Mouse (Mus musculus) CH12.LX (cell line): ENCODE measurements around the gene Klhdc8b. TPM values are rescaled to one million over a fixed set of nuclear protein-coding genes. Genes with fewer than 3 reads are reported as not detected.

Experiments used
- DNase-seq: peaks from one replicate; pipeline ENCODE4 v3.0.0-alpha.2; 2013; ENCODE audit errors: extremely low read depth
- H3K27ac ChIP-seq: 2 replicates; pipeline ENCODE4 v1.5.1; 2012; ENCODE audit warnings: low read depth, mild to moderate bottlenecking, control low read depth, moderate library complexity; ENCODE audit not compliant: insufficient read depth
- H3K27me3 ChIP-seq: replicated peaks from 2 replicates; pipeline ENCODE3; 2012; ENCODE audit warnings: inconsistent platforms
- H3K36me3 ChIP-seq, 2 experiments: replicated peaks in 1 of 2; 2 replicates each; pipeline versions ENCODE3 to v1.6.1; 2012; ENCODE audit warnings: inconsistent platforms in 1 of 2, low read length in 1 of 2, mild to moderate bottlenecking in 1 of 2, mixed read lengths in 1 of 2, moderate library complexity in 1 of 2; ENCODE audit not compliant: control insufficient read depth in 1 of 2, insufficient read depth in 1 of 2
- H3K4me1 ChIP-seq, 2 experiments: 2 replicates each; pipeline ENCODE4 v1.6.1; 2012; ENCODE audit warnings: inconsistent platforms in 1 of 2, moderate library complexity in 1 of 2; ENCODE audit not compliant: insufficient read depth in 2 of 2, control insufficient read depth in 1 of 2
- H3K4me2 ChIP-seq: 2 replicates; pipeline ENCODE4 v1.6.1; 2012; ENCODE audit warnings: low read depth, mild to moderate bottlenecking, control low read depth; ENCODE audit not compliant: poor library complexity, insufficient read depth, severe bottlenecking
- H3K4me3 ChIP-seq, 3 experiments: fragments of 150-350 bp in 1 of 3; sonication (generic) in 1 of 3; replicated peaks in 1 of 3; 2 replicates each; pipeline versions ENCODE3 to v1.5.1; 2011 to 2012; ENCODE audit warnings: low read depth in 2 of 3, low read length in 2 of 3, mild to moderate bottlenecking in 2 of 3, moderate library complexity in 2 of 3, control low read depth in 1 of 3, improper control_type of control experiment in 1 of 3, inconsistent platforms in 1 of 3, mixed read lengths in 1 of 3; ENCODE audit not compliant: poor library complexity in 1 of 3
- H3K79me2 ChIP-seq: replicated peaks from 2 replicates; pipeline ENCODE4 v1.6.1; 2012; ENCODE audit warnings: mild to moderate bottlenecking, moderate library complexity; ENCODE audit not compliant: control insufficient read depth, poor library complexity, insufficient read depth, severe bottlenecking; ENCODE audit errors: extremely low read depth
- H3K9ac ChIP-seq: 2 replicates; pipeline ENCODE4 v1.6.1; 2012; ENCODE audit warnings: low read depth, mild to moderate bottlenecking, control low read depth, moderate library complexity; ENCODE audit not compliant: insufficient read depth
- H3K9me3 ChIP-seq: replicated peaks from 2 replicates; pipeline ENCODE3; 2012; ENCODE audit warnings: low read length, inconsistent platforms, mixed read lengths
- CHD1 ChIP-seq: IDR thresholded peaks from 2 replicates; pipeline ENCODE4 v1.6.1; 2012; ENCODE audit warnings: low read depth, low read length, improper control_type of control experiment, inconsistent platforms
- CHD2 ChIP-seq: IDR thresholded peaks from 2 replicates; pipeline ENCODE4 v1.6.1; 2011; ENCODE audit warnings: low read length, improper control_type of control experiment
- CTCF ChIP-seq, 2 experiments: IDR thresholded peaks in 1 of 2; conservative IDR thresholded peaks in 1 of 2; 2 replicates each; pipeline ENCODE4 v1.5.1; 2011 to 2012; ENCODE audit warnings: low read depth in 2 of 2, low read length in 2 of 2, improper control_type of control experiment in 1 of 2, inconsistent platforms in 1 of 2, mild to moderate bottlenecking in 1 of 2, moderate library complexity in 1 of 2
- E2F4 ChIP-seq: IDR thresholded peaks from 2 replicates; pipeline ENCODE4 v1.6.1; 2011; ENCODE audit warnings: low read depth, low read length, improper control_type of control experiment; ENCODE audit not compliant: insufficient replicate concordance
- ELF1 ChIP-seq: IDR thresholded peaks from 2 replicates; pipeline ENCODE4 v1.6.1; 2014; ENCODE audit warnings: low read depth, mild to moderate bottlenecking, inconsistent platforms, low read length, improper control_type of control experiment
- EP300 ChIP-seq: IDR thresholded peaks from 2 replicates; pipeline ENCODE4 v1.6.1; 2011; ENCODE audit warnings: low read length, improper control_type of control experiment
- ETS1 ChIP-seq: conservative IDR thresholded peaks from 2 replicates; pipeline ENCODE4 v1.6.1; 2012; ENCODE audit warnings: low read depth, mild to moderate bottlenecking, inconsistent platforms, low read length, improper control_type of control experiment, moderate library complexity
- HCFC1 ChIP-seq: IDR thresholded peaks from 2 replicates; pipeline ENCODE4 v1.6.1; 2012; ENCODE audit warnings: low read depth, mild to moderate bottlenecking, inconsistent platforms, low read length, improper control_type of control experiment
- IRF4 ChIP-seq: IDR thresholded peaks from 2 replicates; pipeline ENCODE4 v1.6.1; 2014; ENCODE audit warnings: low read depth, mild to moderate bottlenecking, inconsistent platforms, low read length, improper control_type of control experiment
- JUN ChIP-seq: IDR thresholded peaks from 2 replicates; pipeline ENCODE4 v1.6.1; 2011; ENCODE audit warnings: low read depth, mild to moderate bottlenecking, low read length, improper control_type of control experiment, moderate library complexity; ENCODE audit not compliant: insufficient read depth
- KAT2A ChIP-seq: IDR thresholded peaks from 2 replicates; pipeline ENCODE4 v1.6.1; 2012; ENCODE audit warnings: low read length, improper control_type of control experiment, inconsistent platforms; ENCODE audit not compliant: insufficient replicate concordance
- MAX ChIP-seq: IDR thresholded peaks from 2 replicates; pipeline ENCODE4 v1.6.1; 2011; ENCODE audit warnings: low read length, improper control_type of control experiment
- MAZ ChIP-seq: IDR thresholded peaks from 2 replicates; pipeline ENCODE4 v1.6.1; 2012; ENCODE audit warnings: low read depth, mild to moderate bottlenecking, inconsistent platforms, low read length, improper control_type of control experiment, moderate library complexity
- NELFE ChIP-seq: IDR thresholded peaks from 2 replicates; pipeline ENCODE4 v1.6.1; 2011; ENCODE audit warnings: low read depth, low read length, improper control_type of control experiment
- NRF1 ChIP-seq: IDR thresholded peaks from 2 replicates; pipeline ENCODE4 v1.6.1; 2014; ENCODE audit warnings: low read depth, mild to moderate bottlenecking, inconsistent platforms, low read length, improper control_type of control experiment, moderate library complexity
- PAX5 ChIP-seq: IDR thresholded peaks from 2 replicates; pipeline ENCODE4 v1.6.1; 2012; ENCODE audit warnings: low read length, inconsistent platforms, mixed read lengths
- POLR2A ChIP-seq: IDR thresholded peaks from 2 replicates; pipeline ENCODE4 v1.6.1; 2011; ENCODE audit warnings: low read depth, mild to moderate bottlenecking, improper control_type of control experiment, low read length
- POLR2AphosphoS2 ChIP-seq: IDR thresholded peaks from 2 replicates; pipeline ENCODE4 v1.6.1; 2011; ENCODE audit warnings: low read depth, low read length, improper control_type of control experiment
- RAD21 ChIP-seq: IDR thresholded peaks from 2 replicates; pipeline ENCODE4 v1.6.1; 2011; ENCODE audit warnings: low read depth, mild to moderate bottlenecking, low read length, improper control_type of control experiment, moderate library complexity
- RCOR1 ChIP-seq: conservative IDR thresholded peaks from 2 replicates; pipeline ENCODE4 v1.6.1; 2012; ENCODE audit warnings: low read depth, mild to moderate bottlenecking, inconsistent platforms, low read length, improper control_type of control experiment
- SMC3 ChIP-seq: IDR thresholded peaks from 2 replicates; pipeline ENCODE4 v1.6.1; 2011; ENCODE audit warnings: low read depth, low read length, improper control_type of control experiment
- TBP ChIP-seq: conservative IDR thresholded peaks from 2 replicates; pipeline ENCODE4 v1.6.1; 2011; ENCODE audit warnings: low read depth, low read length, improper control_type of control experiment
- USF1 ChIP-seq: IDR thresholded peaks from 2 replicates; pipeline ENCODE4 v1.6.1; 2014; ENCODE audit warnings: low read depth, mild to moderate bottlenecking, inconsistent platforms, low read length, improper control_type of control experiment
- ZKSCAN1 ChIP-seq: IDR thresholded peaks from 2 replicates; pipeline ENCODE4 v1.6.1; 2012; ENCODE audit warnings: low read depth, inconsistent platforms, low read length, improper control_type of control experiment, borderline replicate concordance
- ZNF384 ChIP-seq: IDR thresholded peaks from 2 replicates; pipeline ENCODE4 v1.6.1; 2012; ENCODE audit warnings: low read depth, low read length, improper control_type of control experiment, inconsistent platforms
- dilution Hi-C: fragments of 300-500 bp; cut with MboI; formaldehyde crosslinking; loops from 2 replicates; pipeline ENCODE4 v1.14.3; 2020; ENCODE audit warnings: low sequenced_read_pairs; ENCODE audit not compliant: extremely low pct_unique_long_range_greater_than_20kb, extremely low pct_ligation_motif_present
- in situ Hi-C: fragments of 300-500 bp; cut with MboI; formaldehyde crosslinking; loops from 3 replicates; pipeline ENCODE4 v1.14.3; 2019; ENCODE audit warnings: low sequenced_read_pairs, low pct_ligation_motif_present, low pct_unique_long_range_greater_than_20kb, mixed read lengths
- polyA plus RNA-seq: library from polyadenylated mRNA; unstranded; fragments of >175 nt; gene quantifications from 2 replicates; pipeline ENCODE4 v1.2.1, GENCODE M21; 2012; ENCODE audit warnings: low read depth; ENCODE audit not compliant: insufficient read length
- total RNA-seq, 2 experiments: library from RNA; depleted of rRNA; stranded (reverse); fragments of 300-350 nt in 1 of 2; fragments of >200 nt in 1 of 2; gene quantifications; 2 replicates each; pipeline ENCODE4 v1.2.3; 2012 to 2014

The Klhdc8b gene
- 3.1 and 3.5 TPM in 2 replicates for total RNA-seq (2012; rRNA removed)
- 1.9 and 2.6 TPM in 2 replicates for total RNA-seq (2014; rRNA removed)
- polyA plus RNA-seq, result 3.4 and 5.2 TPM in 2 replicates

- peak within 1 kb of the TSS; percentile 85 for H3K9ac ChIP-seq
- in situ Hi-C loops, result no loop called here
- H3K4me3 ChIP-seq, result peak within 1 kb of the TSS; percentile 69 to 84 (median 83)
- TF ChIP-seq MAX (no peak), MAZ (no peak), USF1 (no peak), JUN (no peak), POLR2AphosphoS2 (no peak), E2F4 (no peak), CTCF (conservative IDR thresholded peaks at IDR 0.05 in 1 of 2, IDR thresholded peaks at IDR 0.05 in 1 of 2; ENCODE audit: low read depth in 2 of 2, low read length in 2 of 2) (no peak), SMC3 (no peak), NRF1 (no peak), CHD1 (no peak)
- dilution Hi-C loops, result no loop called here
- H3K27ac ChIP-seq, result no peak within 1 kb of the TSS
- no peak for DNase-seq
- H3K4me2 ChIP-seq, result peak within 1 kb of the TSS; percentile 92
- H3K4me1 ChIP-seq, result peaks cover 10 to 24% of the 10 kb centered on the region in 2 experiments
- H3K36me3 ChIP-seq, result peaks cover 19 to 45% of the 10 kb centered on the region in 2 experiments
- peaks cover 21% of the 10 kb centered on the region for H3K79me2 ChIP-seq
- H3K9me3 ChIP-seq, result no peaks in the 10 kb centered on the region
- no peaks in the 10 kb centered on the region for H3K27me3 ChIP-seq
Observed at GRCm38 (mm10) chr9:108461181-108461631, at the start of gene Klhdc8b. Gene Klhdc8b, minus strand, starts transcription at chr9:108461581.

GRCm38 (mm10) chr9:108508776-108509175 is 47.4 kb upstream of the Klhdc8b start:
- H3K27ac ChIP-seq, result no peak overlapping the region

More at GRCm38 (mm10) chr9:108508776-108509175, 47.4 kb upstream of the Klhdc8b start:
- H3K9ac ChIP-seq, result peak overlapping the region; percentile 73
- peaks cover 15% of the 10 kb centered on the region for H3K79me2 ChIP-seq
- H3K4me2 ChIP-seq, result peak overlapping the region; percentile 75
- in situ Hi-C loops (no loop called here), dilution Hi-C loops (no loop called here)
- H3K4me1 ChIP-seq, result peaks cover 6 to 19% of the 10 kb centered on the region in 2 experiments
- H3K27me3 ChIP-seq, result no peaks in the 10 kb centered on the region
- peak overlapping the region; percentile 72 to 96 (median 86) for H3K4me3 ChIP-seq
- no peak for DNase-seq
- H3K36me3 ChIP-seq, result peaks cover 38 to 57% of the 10 kb centered on the region in 2 experiments
- no peaks in the 10 kb centered on the region for H3K9me3 ChIP-seq
- TF ChIP-seq POLR2AphosphoS2 (no peak), JUN (no peak), TBP (no peak), CHD1 (no peak), ELF1 (no peak), CHD2 (no peak), KAT2A (no peak), HCFC1 (no peak), EP300 (no peak), IRF4 (no peak), ZNF384 (no peak), RCOR1 (no peak), ZKSCAN1 (no peak), RAD21 (no peak), ETS1 (no peak), SMC3 (no peak), POLR2A (no peak), NELFE (no peak), PAX5 (no peak)
- TF ChIP-seq, all 38 proteins: peak for 0
